Mouse (Mus musculus) T-cell, adult 2 months (primary cell): ENCODE data around the gene Syngr2.
"Not testable (repeated sequence)": the region's sequence is repeated elsewhere in the genome, so short reads cannot be mapped to it uniquely, and the experiment has no call there.

ENCODE experiments used
- DNase-seq: peaks from one replicate; pipeline ENCODE4 v3.0.0; 2022; ENCODE audit warnings: low spot score

The Syngr2 gene

GRCm38 (mm10) chr11:117813867-117814266 is 4.4 kb downstream of the Syngr2 start:
- DNase-seq = no peak

- DNase-seq = no peak
Observed at GRCm38 (mm10) chr11:117814704-117815366, 5.4 kb downstream of the Syngr2 start.

- DNase-seq = not testable (repeated sequence)
Observed at GRCm38 (mm10) chr11:117815850-117816249, 6.4 kb downstream of the Syngr2 start.

- DNase-seq = no peak
Observed at GRCm38 (mm10) chr11:117816389-117816996, 7.0 kb downstream of the Syngr2 start.

- DNase-seq = no peak
Observed at GRCm38 (mm10) chr11:117819095-117819494, 9.6 kb downstream of the Syngr2 start.

GRCm38 (mm10) chr11:117820173-117820572 is 10.7 kb downstream of the Syngr2 start:
- DNase-seq = no peak

- no peak for DNase-seq
Observed at GRCm38 (mm10) chr11:117821868-117822267, 12.4 kb downstream of the Syngr2 start.

GRCm38 (mm10) chr11:117822728-117823241 is 13.3 kb downstream of the Syngr2 start:
- no peak for DNase-seq

- no peak for DNase-seq
Observed at GRCm38 (mm10) chr11:117823411-117823810, 13.9 kb downstream of the Syngr2 start.

- peak; percentile 77 for DNase-seq
Observed at GRCm38 (mm10) chr11:117824060-117824969, 14.8 kb downstream of the Syngr2 start.

- peak; percentile 20 for DNase-seq
Observed at GRCm38 (mm10) chr11:117825333-117826101, 16.0 kb downstream of the Syngr2 start, which contains the start of the genes Afmid and Tk1. Gene Afmid, plus strand, starts transcription at chr11:117825924. Gene Tk1, minus strand, starts transcription at chr11:117826092.

GRCm38 (mm10) chr11:117826164-117826563 is 16.7 kb downstream of the Syngr2 start:
- no peak for DNase-seq

GRCm38 (mm10) chr11:117826916-117827315 is 17.4 kb downstream of the Syngr2 start:
- no peak for DNase-seq

- no peak for DNase-seq
Observed at GRCm38 (mm10) chr11:117827386-117827785, 17.9 kb downstream of the Syngr2 start.

GRCm38 (mm10) chr11:117828149-117828887 is 18.9 kb downstream of the Syngr2 start:
- DNase-seq = peak; percentile 75

- DNase-seq = no peak
Observed at GRCm38 (mm10) chr11:117828888-117829604, 19.6 kb downstream of the Syngr2 start.

GRCm38 (mm10) chr11:117829671-117830215 is 20.3 kb downstream of the Syngr2 start:
- DNase-seq = no peak

GRCm38 (mm10) chr11:117830401-117830800 is 20.9 kb downstream of the Syngr2 start:
- DNase-seq = no peak

- DNase-seq = peak; percentile 91
Observed at GRCm38 (mm10) chr11:117832086-117832969, 22.9 kb downstream of the Syngr2 start.
